Mouse (Mus musculus) myocyte (in vitro differentiated cells): ENCODE data around the gene Hist1h4a. TPM values are rescaled to one million over a fixed set of nuclear protein-coding genes. Genes with fewer than 3 reads are reported as not detected.

Experiments
- H3K27me3 ChIP-seq: one replicate; pipeline ENCODE4 v1.6.1; 2011; ENCODE audit not compliant: control insufficient read depth, insufficient read depth, insufficient read length
- H3K36me3 ChIP-seq: one replicate; pipeline ENCODE4 v1.6.1; 2011; ENCODE audit not compliant: control insufficient read depth, insufficient read depth
- H3K4me2 ChIP-seq: one replicate; pipeline ENCODE4 v1.6.1; 2011; ENCODE audit warnings: low read depth, control low read depth
- H3K4me3 ChIP-seq: one replicate; pipeline ENCODE4 v1.5.1; 2011; ENCODE audit warnings: mild to moderate bottlenecking, control low read depth, moderate library complexity
- H3K79me2 ChIP-seq: one replicate; pipeline ENCODE4 v1.6.1; 2011; ENCODE audit not compliant: control insufficient read depth, insufficient read depth
- H3ac ChIP-seq: one replicate; pipeline ENCODE4 v1.6.1; 2011; ENCODE audit not compliant: control insufficient read depth, insufficient read length
- CEBPB ChIP-seq: IDR thresholded peaks from 2 replicates; pipeline ENCODE4 v1.6.1; 2011; ENCODE audit warnings: mild to moderate bottlenecking, moderate library complexity; ENCODE audit not compliant: poor library complexity, insufficient read depth, severe bottlenecking
- E2F4 ChIP-seq: IDR thresholded peaks from one replicate; pipeline ENCODE4 v1.6.1; 2011; ENCODE audit warnings: mild to moderate bottlenecking, control low read depth, moderate library complexity; ENCODE audit not compliant: insufficient read depth
- MAX ChIP-seq: IDR thresholded peaks from one replicate; pipeline ENCODE4 v1.6.1; 2011; ENCODE audit warnings: low read depth, mild to moderate bottlenecking, control low read depth
- MYOD1 ChIP-seq, 3 experiments: IDR thresholded peaks; one replicate each; pipeline ENCODE4 v1.6.1; 2011; ENCODE audit warnings: control low read depth in 2 of 3, low read depth in 2 of 3, mild to moderate bottlenecking in 2 of 3, moderate library complexity in 1 of 3; ENCODE audit not compliant: insufficient read length in 2 of 3, control insufficient read depth in 1 of 3
- MYOG ChIP-seq, 3 experiments: IDR thresholded peaks; one replicate each; pipeline ENCODE4 v1.6.1; 2011; ENCODE audit warnings: control low read depth in 2 of 3, low read depth in 2 of 3, mild to moderate bottlenecking in 2 of 3; ENCODE audit not compliant: insufficient read length in 2 of 3, control insufficient read depth in 1 of 3, insufficient read depth in 1 of 3
- POLR2A ChIP-seq: IDR thresholded peaks from one replicate; pipeline ENCODE4 v1.6.1; 2011; ENCODE audit warnings: low read depth, mild to moderate bottlenecking, control low read depth, moderate library complexity; ENCODE audit not compliant: insufficient read length
- POLR2AphosphoS2 ChIP-seq: IDR thresholded peaks from one replicate; pipeline ENCODE4 v1.6.1; 2011; ENCODE audit warnings: low read depth, control low read depth; ENCODE audit not compliant: insufficient read length
- REST ChIP-seq: IDR thresholded peaks from one replicate; pipeline ENCODE4 v1.6.1; 2011; ENCODE audit warnings: mild to moderate bottlenecking, control low read depth, moderate library complexity; ENCODE audit not compliant: insufficient read depth, insufficient read length
- SRF ChIP-seq: IDR thresholded peaks from one replicate; pipeline ENCODE4 v1.6.1; 2011; ENCODE audit warnings: low read depth; ENCODE audit not compliant: control insufficient read depth, insufficient read length
- TCF12 ChIP-seq: IDR thresholded peaks from one replicate; pipeline ENCODE4 v1.6.1; 2011; ENCODE audit warnings: mild to moderate bottlenecking, control low read depth; ENCODE audit not compliant: poor library complexity, insufficient read depth, severe bottlenecking
- TCF3 ChIP-seq: IDR thresholded peaks from one replicate; pipeline ENCODE4 v1.6.1; 2011; ENCODE audit warnings: low read depth, control low read depth; ENCODE audit not compliant: insufficient read length
- USF1 ChIP-seq: IDR thresholded peaks from one replicate; pipeline ENCODE4 v1.6.1; 2011; ENCODE audit warnings: low read depth, mild to moderate bottlenecking, control low read depth, moderate library complexity
- polyA plus RNA-seq: library from polyadenylated mRNA; unstranded; fragments of >200 nt; fragmentation: generic; extraction: Trizol; gene quantifications from one replicate; pipeline ENCODE4 v1.2.1, GENCODE M21; 2012; ENCODE audit warnings: missing spikeins

The Hist1h4a gene
- polyA plus RNA-seq, 1 experiment: 4.2 TPM

GRCm38 (mm10) chr13:23745381-23746161 lies 15.5 kb downstream of the Hist1h4a start, which contains the start of gene Hist1h3c:
Gene Hist1h3c (minus strand): TSS chr13:23745602.
- no peak for TF ChIP-seq MYOG (IDR thresholded peaks at IDR 0.05; ENCODE audit: control insufficient read depth in 1 of 3, insufficient read depth in 1 of 3, insufficient read length in 2 of 3, low read depth in 2 of 3)
- no peak for TF ChIP-seq TCF12
- no peak for TF ChIP-seq POLR2AphosphoS2
- peak; percentile 27 for TF ChIP-seq USF1
- peak; percentile 75 for TF ChIP-seq E2F4
- no peak for TF ChIP-seq TCF3
- TF ChIP-seq POLR2A: peak; percentile 42
- no peak for TF ChIP-seq MAX
- TF ChIP-seq REST: no peak
- TF ChIP-seq SRF: no peak
- TF ChIP-seq CEBPB: no peak
- TF ChIP-seq MYOD1 (IDR thresholded peaks at IDR 0.05; ENCODE audit: control insufficient read depth in 1 of 3, insufficient read length in 2 of 3, low read depth in 2 of 3): no peak
- Histone ChIP-seq H3K79me2 (no peaks in the 10 kb centered on the region), H3K27me3 (no peaks in the 10 kb centered on the region), H3K4me2 (peak within 1 kb of the TSS; percentile 94), H3K4me3 (peak within 1 kb of the TSS; percentile 19), H3ac (no peak within 1 kb of the TSS), H3K36me3 (no peaks in the 10 kb centered on the region)

GRCm38 (mm10) chr13:23744421-23745380 lies 16.3 kb downstream of the Hist1h4a start:
- Histone ChIP-seq H3K4me3 (peak overlapping the region; percentile 19), H3K36me3 (no peaks in the 10 kb centered on the region), H3K4me2 (peak overlapping the region; percentile 94), H3ac (no peak overlapping the region), H3K79me2 (no peaks in the 10 kb centered on the region), H3K27me3 (no peaks in the 10 kb centered on the region)
- TF ChIP-seq TCF12: no peak
- no peak for TF ChIP-seq E2F4
- TF ChIP-seq MAX: no peak
- TF ChIP-seq TCF3: no peak
- no peak for TF ChIP-seq SRF
- TF ChIP-seq POLR2AphosphoS2: peak; percentile 88
- no peak for TF ChIP-seq MYOG (IDR thresholded peaks at IDR 0.05; ENCODE audit: control insufficient read depth in 1 of 3, insufficient read depth in 1 of 3, insufficient read length in 2 of 3, low read depth in 2 of 3)
- TF ChIP-seq MYOD1 (IDR thresholded peaks at IDR 0.05; ENCODE audit: control insufficient read depth in 1 of 3, insufficient read length in 2 of 3, low read depth in 2 of 3): no peak
- peak; percentile 75 for TF ChIP-seq POLR2A
- no peak for TF ChIP-seq REST
- TF ChIP-seq USF1: no peak
- TF ChIP-seq CEBPB: no peak

GRCm38 (mm10) chr13:23743963-23744362 lies 17.1 kb downstream of the Hist1h4a start:
- TF ChIP-seq POLR2AphosphoS2: peak; percentile 10
- TF ChIP-seq E2F4: no peak
- Histone ChIP-seq H3K36me3 (no peaks in the 10 kb centered on the region), H3K27me3 (no peaks in the 10 kb centered on the region), H3K79me2 (no peaks in the 10 kb centered on the region), H3K4me2 (peak overlapping the region; percentile 94), H3ac (no peak overlapping the region), H3K4me3 (peak overlapping the region; percentile 19)

- TF ChIP-seq MAX (no peak), TCF12 (no peak), MYOG (IDR thresholded peaks at IDR 0.05; ENCODE audit: control insufficient read depth in 1 of 3, insufficient read depth in 1 of 3, insufficient read length in 2 of 3, low read depth in 2 of 3) (no peak)
- H3K79me2 ChIP-seq: no peaks in the 10 kb centered on the region
- H3K36me3 ChIP-seq: no peaks in the 10 kb centered on the region
- no peak overlapping the region for H3K4me2 ChIP-seq
- no peak overlapping the region for H3K4me3 ChIP-seq
- no peaks in the 10 kb centered on the region for H3K27me3 ChIP-seq
- H3ac ChIP-seq: no peak overlapping the region
Observed at GRCm38 (mm10) chr13:23743215-23743614, 17.8 kb downstream of the Hist1h4a start.

- TF ChIP-seq E2F4: no peak
- TF ChIP-seq REST: no peak
- TF ChIP-seq MAX: no peak
- no peak for TF ChIP-seq SRF
- no peak for TF ChIP-seq POLR2A
- no peak for TF ChIP-seq MYOD1 (IDR thresholded peaks at IDR 0.05; ENCODE audit: control insufficient read depth in 1 of 3, insufficient read length in 2 of 3, low read depth in 2 of 3)
- no peak for TF ChIP-seq USF1
- no peak for TF ChIP-seq CEBPB
- TF ChIP-seq MYOG (IDR thresholded peaks at IDR 0.05; ENCODE audit: control insufficient read depth in 1 of 3, insufficient read depth in 1 of 3, insufficient read length in 2 of 3, low read depth in 2 of 3): no peak
- TF ChIP-seq POLR2AphosphoS2: no peak
- TF ChIP-seq TCF12: no peak
- no peak for TF ChIP-seq TCF3
- Histone ChIP-seq H3K4me2 (peak overlapping the region; percentile 44), H3K4me3 (no peak overlapping the region), H3K27me3 (no peaks in the 10 kb centered on the region), H3K36me3 (no peaks in the 10 kb centered on the region), H3ac (no peak overlapping the region), H3K79me2 (no peaks in the 10 kb centered on the region)
Observed at GRCm38 (mm10) chr13:23742007-23742406, 19.0 kb downstream of the Hist1h4a start.
